Mouse (Mus musculus) midbrain, embryonic 16.5 days (tissue): ENCODE measurements at regions not wholly inside any gene's neighbourhood (a gene's known extent, or its start where the extent isn't known, plus 50 kb on each side); places are given as distances from the start of the nearest gene placed in this dataset.

Experiments used
- ATAC-seq: fragments of 200-750 bp; cut with Nextera tagmentation; 2 replicates; pipeline ENCODE4 v1.8.0; 2017; ENCODE audit warnings: moderate TSS enrichment
- H3K27ac ChIP-seq: fragments of 300-500 bp; sonication (generic); 2 replicates; pipeline ENCODE4 v1.5.1; 2014; ENCODE audit warnings: mild to moderate bottlenecking, low read length, mixed read lengths
- H3K27me3 ChIP-seq: fragments of 300-500 bp; sonication (generic); 2 replicates; pipeline ENCODE4 v1.6.1; 2014; ENCODE audit warnings: low read depth, low read length, mixed read lengths; ENCODE audit not compliant: control insufficient read depth, insufficient read depth
- H3K36me3 ChIP-seq: fragments of 300-500 bp; sonication (generic); 2 replicates; pipeline ENCODE4 v1.6.1; 2014; ENCODE audit warnings: mild to moderate bottlenecking, low read length, moderate library complexity, mixed read lengths; ENCODE audit not compliant: control insufficient read depth, insufficient read depth
- H3K4me1 ChIP-seq: fragments of 300-500 bp; sonication (generic); 2 replicates; pipeline ENCODE4 v1.6.1; 2014; ENCODE audit warnings: mild to moderate bottlenecking, low read length, mixed read lengths; ENCODE audit not compliant: control insufficient read depth, insufficient read depth
- H3K4me2 ChIP-seq: fragments of 300-500 bp; sonication (generic); 2 replicates; pipeline ENCODE4 v1.6.1; 2014; ENCODE audit warnings: mild to moderate bottlenecking, low read length, mixed read lengths
- H3K4me3 ChIP-seq: fragments of 300-500 bp; sonication (generic); 2 replicates; pipeline ENCODE4 v1.5.1; 2014; ENCODE audit warnings: low read depth, mild to moderate bottlenecking, low read length, moderate library complexity, mixed read lengths
- H3K9ac ChIP-seq: fragments of 300-500 bp; sonication (generic); 2 replicates; pipeline ENCODE4 v1.6.1; 2014; ENCODE audit warnings: low read depth, low read length, mixed read lengths
- H3K9me3 ChIP-seq: fragments of 300-500 bp; sonication (generic); replicated peaks from 2 replicates; pipeline ENCODE4 v1.6.1; 2014; ENCODE audit warnings: mild to moderate bottlenecking, low read length, mixed read lengths; ENCODE audit not compliant: control insufficient read depth, poor library complexity, severe bottlenecking
- WGBS: fragments of 180-500 bp; shearing (Covaris S2); extraction: QIAGEN DNeasy Blood & Tissue Kit; methylation state at CpG from one replicate; pipeline ENCODE4 v1.1.7; 2014; 5-methylcytosine and 5-hydroxymethylcytosine counted together

DNA sequence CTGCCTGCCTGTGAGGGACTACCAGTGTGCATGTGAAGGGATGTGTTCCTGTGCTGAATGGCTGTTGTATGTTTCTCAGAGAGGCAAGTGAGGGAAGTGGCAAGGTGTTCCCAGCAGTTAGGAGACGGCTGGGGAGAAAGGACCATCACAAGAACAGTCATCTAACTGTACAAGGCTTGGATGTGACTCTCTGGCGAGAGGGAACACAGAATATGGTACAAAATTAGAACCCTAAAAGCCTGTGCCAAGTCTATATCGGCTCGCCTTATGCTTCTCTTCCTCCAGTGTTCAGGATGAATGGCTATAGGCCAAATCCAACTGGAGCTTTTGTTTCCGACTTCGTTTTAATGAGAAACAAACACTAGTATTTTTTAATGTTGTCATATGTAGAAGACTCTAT, 317.5 kb downstream of the Pik3r1 start:
- ATAC-seq, result no peak
- Histone ChIP-seq H3K4me1 (no peaks in the 10 kb centered on the region), H3K27me3 (no peaks in the 10 kb centered on the region), H3K36me3 (no peaks in the 10 kb centered on the region), H3K27ac (no peak overlapping the region), H3K4me2 (no peak overlapping the region), H3K9me3 (no peaks in the 10 kb centered on the region), H3K4me3 (no peak overlapping the region), H3K9ac (no peak overlapping the region)
- WGBS, result 90% methylated on average over 6 of the region's 6 CpGs

GRCm38 (mm10) chr13:101439517-101439916, 328.5 kb downstream of the Pik3r1 start:
- 40% methylated on average over 3 of the region's 3 CpGs for WGBS
- Histone ChIP-seq H3K4me1 (no peaks in the 10 kb centered on the region), H3K9ac (no peak overlapping the region), H3K4me3 (no peak overlapping the region), H3K9me3 (peaks cover 4% of the 10 kb centered on the region; the same call in 1 of the 2 replicates), H3K27me3 (no peaks in the 10 kb centered on the region), H3K27ac (no peak overlapping the region), H3K4me2 (no peak overlapping the region), H3K36me3 (no peaks in the 10 kb centered on the region)
- no peak for ATAC-seq

DNA sequence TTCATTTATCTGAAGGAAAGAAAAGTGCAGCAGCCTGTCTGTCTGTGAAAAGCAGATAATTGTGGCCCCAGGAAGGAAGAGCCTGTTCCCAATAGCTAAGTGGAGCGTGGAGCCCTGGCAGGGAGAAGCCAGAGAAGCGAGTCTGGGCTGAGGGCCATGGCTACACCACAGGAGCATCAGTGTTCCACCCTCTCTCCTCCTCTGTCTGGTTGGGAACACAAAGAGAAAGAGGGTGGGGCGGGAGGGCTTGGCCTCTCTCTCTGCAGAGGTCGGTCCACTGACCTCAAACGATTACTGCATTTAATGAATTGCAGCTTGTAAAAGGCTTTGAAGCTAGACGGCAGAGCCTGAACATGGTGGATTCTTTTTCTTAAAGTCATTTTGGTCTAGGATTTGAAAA, 329.0 kb downstream of the Pik3r1 start:
- Histone ChIP-seq H3K36me3 (no peaks in the 10 kb centered on the region), H3K27me3 (no peaks in the 10 kb centered on the region), H3K9me3 (peaks cover 4% of the 10 kb centered on the region; the same call in 1 of the 2 replicates), H3K4me3 (no peak overlapping the region), H3K9ac (no peak overlapping the region), H3K4me1 (no peaks in the 10 kb centered on the region), H3K4me2 (no peak overlapping the region), H3K27ac (no peak overlapping the region)
- ATAC-seq, result no peak
- 13% methylated on average over 6 of the region's 6 CpGs for WGBS

GRCm38 (mm10) chr13:101433162-101433561, 334.9 kb downstream of the Pik3r1 start:
- no peak overlapping the region for H3K4me2 ChIP-seq
- 87% methylated on average over 6 of the region's 6 CpGs for WGBS
- ATAC-seq, result no peak
- H3K36me3 ChIP-seq, result no peaks in the 10 kb centered on the region
- H3K4me3 ChIP-seq, result no peak overlapping the region
- no peaks in the 10 kb centered on the region for H3K27me3 ChIP-seq
- no peak overlapping the region for H3K9ac ChIP-seq
- H3K9me3 ChIP-seq, result peaks cover 4% of the 10 kb centered on the region; the same call in 1 of the 2 replicates
- H3K4me1 ChIP-seq, result no peaks in the 10 kb centered on the region
- H3K27ac ChIP-seq, result no peak overlapping the region

DNA sequence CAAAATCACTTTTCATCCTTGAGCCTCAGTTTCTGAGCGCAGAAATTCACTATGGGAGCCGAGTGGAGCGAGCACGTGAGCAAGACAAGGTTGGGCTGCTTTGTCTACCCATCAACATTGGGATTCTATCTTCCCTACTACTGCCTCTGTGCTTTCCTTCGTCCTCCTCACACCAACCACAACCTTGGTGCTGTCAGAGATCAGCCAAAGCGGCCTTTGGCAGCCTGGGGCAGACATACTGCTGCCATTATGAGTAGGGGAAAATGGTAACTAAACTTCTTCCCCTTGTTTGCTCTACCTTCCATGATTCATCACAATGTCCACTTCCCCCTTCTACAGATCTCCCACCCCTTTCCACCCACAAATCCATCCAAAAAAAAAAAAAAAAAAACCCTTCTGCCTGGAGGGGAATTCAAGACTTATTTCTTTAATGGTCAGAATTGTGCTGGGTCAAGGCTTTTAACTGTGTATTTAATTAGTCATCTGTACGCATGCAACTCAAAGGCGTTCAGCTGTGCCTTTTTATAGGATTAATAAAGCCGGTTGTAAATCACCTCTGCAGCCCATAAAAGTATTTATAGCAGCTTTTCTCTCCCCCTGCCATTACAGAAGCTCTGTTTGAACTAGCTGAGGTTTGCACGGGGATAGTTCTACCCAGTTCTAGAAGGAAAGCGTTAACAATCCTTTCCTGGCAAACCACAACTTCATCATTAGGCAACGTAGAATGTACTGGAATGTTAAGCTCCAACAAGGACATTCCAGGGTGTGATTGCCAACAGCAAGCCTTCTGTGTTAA, 340.4 kb downstream of the Pik3r1 start:
- H3K4me3 ChIP-seq, result no peak overlapping the region
- H3K4me2 ChIP-seq, result no peak overlapping the region
- no peaks in the 10 kb centered on the region for H3K36me3 ChIP-seq
- H3K27ac ChIP-seq, result no peak overlapping the region
- ATAC-seq, result no peak
- no peaks in the 10 kb centered on the region for H3K9me3 ChIP-seq
- 79% methylated on average over 12 of the region's 12 CpGs for WGBS
- no peaks in the 10 kb centered on the region for H3K4me1 ChIP-seq
- H3K9ac ChIP-seq, result no peak overlapping the region
- H3K27me3 ChIP-seq, result no peaks in the 10 kb centered on the region

DNA sequence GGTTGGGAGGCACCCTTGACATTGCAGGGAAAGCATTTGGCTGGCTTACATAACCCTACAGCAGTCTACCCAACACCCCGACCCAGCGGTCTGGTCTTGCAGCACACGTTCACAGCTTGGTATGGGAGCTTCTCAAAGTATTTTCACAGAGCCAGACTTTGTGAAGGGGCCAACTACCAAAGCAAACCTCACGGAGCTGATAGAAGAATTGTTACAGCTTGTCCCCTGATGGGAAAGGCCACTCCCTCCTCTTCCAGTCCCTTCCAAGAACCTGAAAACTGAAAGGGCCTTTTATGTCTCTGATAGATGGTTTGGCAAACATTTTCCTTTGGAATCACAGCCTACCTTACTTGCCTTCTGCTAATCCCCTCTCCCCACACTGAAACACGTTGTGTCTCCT, 341.6 kb downstream of the Pik3r1 start:
- H3K4me1 ChIP-seq, result no peaks in the 10 kb centered on the region
- H3K36me3 ChIP-seq, result no peaks in the 10 kb centered on the region
- no peaks in the 10 kb centered on the region for H3K9me3 ChIP-seq
- H3K27ac ChIP-seq, result no peak overlapping the region
- no peak for ATAC-seq
- no peak overlapping the region for H3K9ac ChIP-seq
- no peak overlapping the region for H3K4me2 ChIP-seq
- WGBS, result 43% methylated on average over 5 of the region's 5 CpGs
- no peak overlapping the region for H3K4me3 ChIP-seq
- no peaks in the 10 kb centered on the region for H3K27me3 ChIP-seq

- Histone ChIP-seq H3K9me3 (no peaks in the 10 kb centered on the region), H3K36me3 (no peaks in the 10 kb centered on the region), H3K27ac (no peak overlapping the region), H3K4me2 (no peak overlapping the region), H3K4me1 (no peaks in the 10 kb centered on the region), H3K9ac (no peak overlapping the region), H3K27me3 (no peaks in the 10 kb centered on the region), H3K4me3 (no peak overlapping the region)
- WGBS, result 90% methylated on average over 3 of the region's 3 CpGs
- no peak for ATAC-seq
Observed at GRCm38 (mm10) chr13:101422082-101422481, 345.9 kb downstream of the Pik3r1 start.

DNA sequence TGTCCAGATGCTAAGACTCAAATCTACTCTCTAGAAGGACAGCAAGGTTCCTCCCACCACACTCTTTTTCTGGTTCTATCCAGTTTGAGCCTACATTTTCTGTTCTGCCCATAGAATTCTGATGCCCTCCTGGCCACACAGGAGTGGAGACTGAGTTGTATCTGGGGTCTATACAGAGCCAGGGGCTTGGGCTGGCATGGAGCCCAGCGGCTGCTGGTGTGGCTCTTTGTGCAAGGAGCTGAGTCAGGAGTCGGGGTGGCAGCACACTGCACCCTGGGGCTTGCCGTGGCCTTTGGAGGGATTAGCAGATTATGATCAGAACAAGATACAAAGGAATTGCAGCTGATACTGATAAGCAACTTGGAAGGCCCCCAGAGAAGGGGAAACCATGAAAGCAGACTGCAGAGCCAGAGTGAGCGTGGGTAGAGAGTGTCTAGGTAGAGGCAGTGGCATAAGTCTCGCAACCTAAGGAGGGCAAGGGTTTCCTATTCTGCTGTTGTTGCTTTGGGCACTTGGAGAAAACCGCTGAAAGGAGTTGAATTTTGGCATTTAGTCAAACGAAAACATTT, 348.5 kb downstream of the Pik3r1 start:
- H3K4me1 ChIP-seq, result no peaks in the 10 kb centered on the region
- H3K9ac ChIP-seq, result no peak overlapping the region
- H3K9me3 ChIP-seq, result no peaks in the 10 kb centered on the region
- H3K27ac ChIP-seq, result no peak overlapping the region
- H3K4me3 ChIP-seq, result no peak overlapping the region
- no peak overlapping the region for H3K4me2 ChIP-seq
- H3K36me3 ChIP-seq, result no peaks in the 10 kb centered on the region
- H3K27me3 ChIP-seq, result no peaks in the 10 kb centered on the region
- 61% methylated on average over 7 of the region's 7 CpGs for WGBS
- 0 out of 2 replicates have a peak, but pooled peaks have one; percentile 56 for ATAC-seq

GRCm38 (mm10) chr13:101418272-101418671, 349.7 kb downstream of the Pik3r1 start:
- Histone ChIP-seq H3K4me2 (no peak overlapping the region), H3K4me3 (no peak overlapping the region), H3K9me3 (no peaks in the 10 kb centered on the region), H3K4me1 (no peaks in the 10 kb centered on the region), H3K9ac (no peak overlapping the region), H3K27ac (no peak overlapping the region), H3K27me3 (no peaks in the 10 kb centered on the region), H3K36me3 (no peaks in the 10 kb centered on the region)
- WGBS, result 91% methylated on average over 6 of the region's 6 CpGs
- no peak for ATAC-seq
